Mouse (Mus musculus): ENCODE results near the gene Fancb. TPM values are rescaled to one million over a fixed set of nuclear protein-coding genes. Genes with fewer than 3 reads are reported as not detected.

The Fancb gene
- polyA plus RNA-seq, 1 experiment from 2014 or later = 8.8 TPM

GRCm38 (mm10) chrX:165004779-165005324 lies 24.5 kb downstream of the Fancb start, which contains the start of gene Gm17604:
TSS of gene Gm17604 (minus strand) at chrX:165004829.
- no peaks in the 10 kb centered on the region for H3K9me3 ChIP-seq (ENCODE audit: control insufficient read depth, low read length)
- H3K27ac ChIP-seq (replicated peaks; ENCODE audit: low read depth, low read length) = no peak within 1 kb of the TSS
- no peaks in the 10 kb centered on the region for H3K4me1 ChIP-seq (ENCODE audit: control insufficient read depth, insufficient read depth, low read length)

More at GRCm38 (mm10) chrX:165004779-165005324, 24.5 kb downstream of the Fancb start, which contains the start of gene Gm17604:
- no peak within 1 kb of the TSS for H3K4me3 ChIP-seq (ENCODE audit: low read depth, low read length)
- H3K4me2 ChIP-seq (ENCODE audit: low read depth, low read length) = no peak within 1 kb of the TSS
- H3K27me3 ChIP-seq (replicated peaks; ENCODE audit: control insufficient read depth, insufficient read depth, low read length) = peaks cover 7% of the 10 kb centered on the region; the same call in 1 of the 2 replicates
- no peak for DNase-seq (ENCODE audit: low spot score)
- no peaks in the 10 kb centered on the region for H3K36me3 ChIP-seq (ENCODE audit: control insufficient read depth, insufficient read depth, low read length)
- no peak within 1 kb of the TSS for H3K9ac ChIP-seq (ENCODE audit: low read depth, low read length)
- ATAC-seq (ENCODE audit: low read depth) = no peak

Other genes with a start within 250 kb of the Fancb start
- 19.9 and 21.3 TPM in 2 replicates for gene Mospd2, start 217 bp upstream of the Fancb start, polyA plus RNA-seq (2014; fragmentation: Nextera tagmentation; extraction: Ambion mirVana)
- not detected in 2 replicates for gene Gm17604, start 24.2 kb downstream of the Fancb start, polyA plus RNA-seq (2014; fragmentation: Nextera tagmentation; extraction: Ambion mirVana)